Mouse (Mus musculus): ENCODE results near the gene Rnf8. TPM values are rescaled to one million over a fixed set of nuclear protein-coding genes. Genes with fewer than 3 reads are reported as not detected.

Gene Rnf8
- polyA plus RNA-seq, 1 experiment from 2014 or later: 129 TPM

GRCm38 (mm10) chr17:29671021-29671420, 56.4 kb downstream of the Rnf8 start:
- Histone ChIP-seq H3K4me3 (ENCODE audit: low read depth, low read length) (no peak overlapping the region), H3K9me3 (replicated peaks; ENCODE audit: control insufficient read depth, low read length) (no peaks in the 10 kb centered on the region), H3K9ac (replicated peaks; ENCODE audit: low read length) (no peak overlapping the region), H3K36me3 (replicated peaks; ENCODE audit: control insufficient read depth, insufficient read depth, low read depth, low read length) (peaks cover 10% of the 10 kb centered on the region), H3K27ac (replicated peaks; ENCODE audit: low read depth, low read length) (no peak overlapping the region), H3K4me2 (ENCODE audit: low read depth, low read length) (no peak overlapping the region), H3K27me3 (ENCODE audit: control insufficient read depth, insufficient read depth, low read length) (no peaks in the 10 kb centered on the region), H3K4me1 (ENCODE audit: control insufficient read depth, insufficient read depth, low read length) (no peaks in the 10 kb centered on the region)
- 91% methylated on average over 2 of the region's 2 CpGs for WGBS
- ATAC-seq (replicated peaks; ENCODE audit: insufficient number of reproducible peaks, low FRiP score, low TSS enrichment, low read depth) (no peak), DNase-seq (ENCODE audit: low spot score) (no peak)

GRCm38 (mm10) chr17:29673325-29673724, 58.7 kb downstream of the Rnf8 start:
- 90% methylated on average over 4 of the region's 4 CpGs for WGBS
- Histone ChIP-seq H3K27ac (replicated peaks; ENCODE audit: low read depth, low read length) (no peak overlapping the region), H3K9me3 (replicated peaks; ENCODE audit: control insufficient read depth, low read length) (no peaks in the 10 kb centered on the region), H3K4me1 (ENCODE audit: control insufficient read depth, insufficient read depth, low read length) (no peaks in the 10 kb centered on the region), H3K9ac (replicated peaks; ENCODE audit: low read length) (no peak overlapping the region), H3K4me2 (ENCODE audit: low read depth, low read length) (no peak overlapping the region), H3K27me3 (ENCODE audit: control insufficient read depth, insufficient read depth, low read length) (no peaks in the 10 kb centered on the region), H3K4me3 (ENCODE audit: low read depth, low read length) (no peak overlapping the region), H3K36me3 (replicated peaks; ENCODE audit: control insufficient read depth, insufficient read depth, low read depth, low read length) (peaks cover 12% of the 10 kb centered on the region)
- ATAC-seq (replicated peaks; ENCODE audit: insufficient number of reproducible peaks, low FRiP score, low TSS enrichment, low read depth): no peak
- no peak for DNase-seq (ENCODE audit: low spot score)

DNA sequence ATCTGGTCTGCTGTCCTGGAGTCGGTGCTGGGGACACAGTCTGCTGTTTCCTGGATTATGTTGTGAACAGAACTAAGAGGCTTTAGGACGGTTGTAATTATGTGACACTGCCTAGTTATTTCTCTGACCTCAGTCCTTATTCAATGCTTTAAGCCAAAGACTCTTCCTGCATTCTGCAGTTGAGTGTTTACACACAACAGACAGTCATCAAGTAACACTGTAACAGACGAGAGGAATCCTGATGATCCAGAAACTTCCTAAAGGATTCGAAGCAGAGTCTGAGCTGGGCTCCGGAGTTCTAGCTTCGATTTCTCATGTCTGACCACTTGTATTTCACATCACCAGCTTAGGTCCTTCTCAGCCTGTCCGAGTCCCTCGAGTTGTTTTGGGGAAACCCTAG, 63.9 kb downstream of the Rnf8 start:
- Histone ChIP-seq H3K4me3 (ENCODE audit: low read depth, low read length) (no peak overlapping the region), H3K27ac (replicated peaks; ENCODE audit: low read depth, low read length) (no peak overlapping the region), H3K9ac (replicated peaks; ENCODE audit: low read length) (no peak overlapping the region), H3K4me2 (ENCODE audit: low read depth, low read length) (no peak overlapping the region), H3K36me3 (replicated peaks; ENCODE audit: control insufficient read depth, insufficient read depth, low read depth, low read length) (peaks cover 15% of the 10 kb centered on the region), H3K27me3 (ENCODE audit: control insufficient read depth, insufficient read depth, low read length) (no peaks in the 10 kb centered on the region), H3K4me1 (ENCODE audit: control insufficient read depth, insufficient read depth, low read length) (no peaks in the 10 kb centered on the region), H3K9me3 (replicated peaks; ENCODE audit: control insufficient read depth, low read length) (no peaks in the 10 kb centered on the region)
- DNase-seq (ENCODE audit: low spot score) (no peak), ATAC-seq (replicated peaks; ENCODE audit: insufficient number of reproducible peaks, low FRiP score, low TSS enrichment, low read depth) (no peak)
- WGBS: 87% methylated on average over 8 of the region's 8 CpGs

DNA sequence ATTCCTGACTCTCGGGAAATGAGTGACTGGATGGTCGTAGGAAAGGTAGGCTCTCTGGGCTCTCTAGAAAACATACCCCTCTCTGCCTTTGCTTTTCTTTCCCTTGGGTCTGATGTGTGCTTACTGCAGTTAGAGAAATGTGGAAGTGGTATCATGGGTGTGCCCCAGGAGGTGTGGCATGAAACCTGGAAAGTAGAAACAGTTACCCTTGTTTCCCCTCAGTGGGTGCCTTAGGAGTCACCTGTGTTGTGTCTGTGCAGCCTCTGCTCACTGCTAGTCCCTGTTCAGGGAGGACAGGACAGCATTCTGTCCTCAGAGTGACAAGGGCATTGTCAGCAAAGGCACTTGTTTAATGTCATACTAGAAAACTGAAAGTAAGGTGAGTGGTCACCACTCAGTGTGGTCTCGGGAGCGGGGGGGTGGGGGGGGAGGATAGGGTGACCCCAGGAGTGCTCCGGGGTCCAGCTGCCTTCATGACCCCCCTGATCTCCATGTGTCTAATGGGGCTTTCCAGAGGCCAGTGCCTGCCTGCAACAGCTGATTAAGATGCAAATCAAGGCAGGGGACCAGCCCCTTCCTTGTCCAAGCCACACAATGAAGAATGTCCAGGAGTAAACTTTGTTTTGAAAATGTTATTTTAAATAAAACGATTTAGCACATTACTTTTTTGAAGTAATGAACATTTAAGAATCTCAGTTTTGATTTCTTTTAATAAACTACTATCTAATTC, 64.6 kb downstream of the Rnf8 start:
- Histone ChIP-seq H3K27ac (replicated peaks; ENCODE audit: low read depth, low read length) (no peak overlapping the region), H3K4me3 (ENCODE audit: low read depth, low read length) (no peak overlapping the region), H3K9ac (replicated peaks; ENCODE audit: low read length) (no peak overlapping the region), H3K9me3 (replicated peaks; ENCODE audit: control insufficient read depth, low read length) (no peaks in the 10 kb centered on the region), H3K27me3 (ENCODE audit: control insufficient read depth, insufficient read depth, low read length) (no peaks in the 10 kb centered on the region), H3K4me1 (ENCODE audit: control insufficient read depth, insufficient read depth, low read length) (no peaks in the 10 kb centered on the region), H3K36me3 (replicated peaks; ENCODE audit: control insufficient read depth, insufficient read depth, low read depth, low read length) (peaks cover 15% of the 10 kb centered on the region), H3K4me2 (ENCODE audit: low read depth, low read length) (no peak overlapping the region)
- DNase-seq (ENCODE audit: low spot score): no peak
- no peak for ATAC-seq (replicated peaks; ENCODE audit: insufficient number of reproducible peaks, low FRiP score, low TSS enrichment, low read depth)
- WGBS: 85% methylated on average over 6 of the region's 6 CpGs

GRCm38 (mm10) chr17:29680174-29680573, 65.6 kb downstream of the Rnf8 start:
- Histone ChIP-seq H3K4me2 (ENCODE audit: low read depth, low read length) (no peak overlapping the region), H3K9me3 (replicated peaks; ENCODE audit: control insufficient read depth, low read length) (no peaks in the 10 kb centered on the region), H3K9ac (replicated peaks; ENCODE audit: low read length) (no peak overlapping the region), H3K27me3 (ENCODE audit: control insufficient read depth, insufficient read depth, low read length) (no peaks in the 10 kb centered on the region), H3K4me1 (ENCODE audit: control insufficient read depth, insufficient read depth, low read length) (no peaks in the 10 kb centered on the region), H3K27ac (replicated peaks; ENCODE audit: low read depth, low read length) (no peak overlapping the region), H3K4me3 (ENCODE audit: low read depth, low read length) (no peak overlapping the region), H3K36me3 (replicated peaks; ENCODE audit: control insufficient read depth, insufficient read depth, low read depth, low read length) (peaks cover 16% of the 10 kb centered on the region)
- DNase-seq (ENCODE audit: low spot score) (no peak), ATAC-seq (replicated peaks; ENCODE audit: insufficient number of reproducible peaks, low FRiP score, low TSS enrichment, low read depth) (no peak)
- 74% methylated on average over 2 of the region's 2 CpGs for WGBS

GRCm38 (mm10) chr17:29680921-29681320, 66.3 kb downstream of the Rnf8 start:
- Histone ChIP-seq H3K9me3 (replicated peaks; ENCODE audit: control insufficient read depth, low read length) (no peaks in the 10 kb centered on the region), H3K4me1 (ENCODE audit: control insufficient read depth, insufficient read depth, low read length) (no peaks in the 10 kb centered on the region), H3K27me3 (ENCODE audit: control insufficient read depth, insufficient read depth, low read length) (no peaks in the 10 kb centered on the region), H3K36me3 (replicated peaks; ENCODE audit: control insufficient read depth, insufficient read depth, low read depth, low read length) (peaks cover 8% of the 10 kb centered on the region), H3K27ac (replicated peaks; ENCODE audit: low read depth, low read length) (no peak overlapping the region), H3K9ac (replicated peaks; ENCODE audit: low read length) (no peak overlapping the region), H3K4me3 (ENCODE audit: low read depth, low read length) (no peak overlapping the region), H3K4me2 (ENCODE audit: low read depth, low read length) (no peak overlapping the region)
- WGBS: 92% methylated on average over 2 of the region's 2 CpGs
- DNase-seq (ENCODE audit: low spot score) (no peak), ATAC-seq (replicated peaks; ENCODE audit: insufficient number of reproducible peaks, low FRiP score, low TSS enrichment, low read depth) (no peak)

DNA sequence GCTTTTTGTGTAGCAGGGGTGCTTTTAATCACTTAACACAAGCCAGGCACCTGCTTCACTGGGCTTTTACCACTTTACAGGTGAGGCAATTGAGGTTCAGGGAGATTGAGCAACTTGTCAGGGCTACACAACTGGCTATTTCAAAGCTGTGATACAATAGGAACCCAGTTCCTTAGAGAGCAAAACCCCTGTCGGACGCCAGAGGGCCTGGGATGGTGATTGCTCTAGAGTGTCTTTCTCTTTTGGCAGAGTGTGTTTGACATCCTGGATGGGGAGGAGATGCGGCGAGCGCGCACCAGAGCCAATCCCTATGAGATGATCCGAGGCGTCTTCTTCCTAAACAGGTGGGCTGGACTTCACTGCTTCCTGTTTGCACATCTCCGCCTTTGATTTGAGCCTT, 67.1 kb downstream of the Rnf8 start:
- ATAC-seq (replicated peaks; ENCODE audit: insufficient number of reproducible peaks, low FRiP score, low TSS enrichment, low read depth): no peak
- H3K9ac ChIP-seq (replicated peaks; ENCODE audit: low read length): no peak overlapping the region
- H3K27me3 ChIP-seq (ENCODE audit: control insufficient read depth, insufficient read depth, low read length): no peaks in the 10 kb centered on the region
- no peaks in the 10 kb centered on the region for H3K9me3 ChIP-seq (replicated peaks; ENCODE audit: control insufficient read depth, low read length)
- no peak overlapping the region for H3K4me2 ChIP-seq (ENCODE audit: low read depth, low read length)
- H3K27ac ChIP-seq (replicated peaks; ENCODE audit: low read depth, low read length): no peak overlapping the region
- H3K36me3 ChIP-seq (replicated peaks; ENCODE audit: control insufficient read depth, insufficient read depth, low read depth, low read length): peaks cover 5% of the 10 kb centered on the region
- 96% methylated on average over 9 of the region's 9 CpGs for WGBS
- DNase-seq (ENCODE audit: low spot score): no peak
- no peak overlapping the region for H3K4me3 ChIP-seq (ENCODE audit: low read depth, low read length)
- H3K4me1 ChIP-seq (ENCODE audit: control insufficient read depth, insufficient read depth, low read length): no peaks in the 10 kb centered on the region

- Histone ChIP-seq H3K9me3 (replicated peaks; ENCODE audit: control insufficient read depth, low read length) (no peaks in the 10 kb centered on the region), H3K4me2 (ENCODE audit: low read depth, low read length) (no peak overlapping the region), H3K27ac (replicated peaks; ENCODE audit: low read depth, low read length) (no peak overlapping the region), H3K36me3 (replicated peaks; ENCODE audit: control insufficient read depth, insufficient read depth, low read depth, low read length) (peaks cover 5% of the 10 kb centered on the region), H3K9ac (replicated peaks; ENCODE audit: low read length) (no peak overlapping the region), H3K4me1 (ENCODE audit: control insufficient read depth, insufficient read depth, low read length) (no peaks in the 10 kb centered on the region), H3K27me3 (ENCODE audit: control insufficient read depth, insufficient read depth, low read length) (no peaks in the 10 kb centered on the region), H3K4me3 (ENCODE audit: low read depth, low read length) (no peak overlapping the region)
- no peak for ATAC-seq (replicated peaks; ENCODE audit: insufficient number of reproducible peaks, low FRiP score, low TSS enrichment, low read depth)
- 84% methylated on average over 7 of the region's 7 CpGs for WGBS
- DNase-seq (ENCODE audit: low spot score): no peak
Observed at GRCm38 (mm10) chr17:29682261-29682660, 67.7 kb downstream of the Rnf8 start.

Measured in embryonic facial prominence, embryonic 11.5 days (tissue).